Mouse (Mus musculus): ENCODE measurements around the gene Hoxd9. TPM values are rescaled to one million over a fixed set of nuclear protein-coding genes. Genes with fewer than 3 reads are reported as not detected.

Hoxd9 gene
- total and polyA plus RNA-seq, 3 experiments = not detected

DNA sequence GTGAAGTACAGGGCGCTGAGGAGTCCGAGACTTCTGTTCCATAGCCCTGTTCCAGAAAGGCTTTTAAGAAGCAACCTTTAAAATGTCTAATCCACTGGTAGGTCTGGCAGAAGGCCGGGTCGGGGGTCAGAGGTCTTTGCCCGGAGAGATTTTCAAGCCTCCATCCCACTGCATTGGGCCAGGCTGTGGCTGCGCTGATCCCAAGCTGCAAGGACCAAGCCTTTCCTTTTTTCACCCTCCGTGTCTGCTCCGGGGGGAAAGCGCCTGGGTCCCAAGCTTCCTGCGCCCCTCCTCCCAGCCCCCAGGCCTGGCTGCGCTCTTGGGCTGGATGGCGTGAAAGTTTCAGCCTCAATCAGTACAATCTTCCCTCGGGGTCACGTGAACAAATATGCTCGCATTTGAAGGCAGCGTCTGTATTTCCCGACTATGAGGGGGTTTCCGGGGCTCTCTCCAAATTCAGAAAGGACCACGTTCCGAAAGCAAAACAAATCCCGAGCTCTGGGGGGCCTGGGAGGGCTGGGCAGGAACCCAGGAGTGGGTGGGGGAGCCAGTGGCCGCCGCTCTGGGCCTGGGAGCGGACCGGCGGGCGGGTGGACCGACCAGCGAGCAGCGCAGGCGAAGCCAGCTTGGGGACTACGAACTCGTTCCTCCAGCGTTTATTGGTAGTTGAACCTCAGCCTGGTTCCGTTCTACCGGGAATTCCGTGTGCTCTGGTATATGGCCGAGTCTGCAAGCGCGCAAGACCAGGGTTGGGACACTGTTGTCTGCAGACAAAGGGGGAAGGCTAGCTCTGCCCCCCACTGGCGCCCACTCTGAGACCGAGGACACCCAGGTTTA lies 38.5 kb downstream of the Hoxd9 start:
- Histone ChIP-seq H3K27ac (ENCODE audit: control insufficient read depth, low read depth, low read length) (no peak overlapping the region), H3K27me3 (ENCODE audit: control insufficient read depth in 1 of 2, insufficient read depth in 2 of 2, low read length in 2 of 2) (no peaks in the 10 kb centered on the region; a peak in 1 of 4 replicates), H3K79me2 (ENCODE audit: control insufficient read depth, insufficient read depth, low read length, poor library complexity) (no peaks in the 10 kb centered on the region), H3K9ac (ENCODE audit: control insufficient read depth, low read depth, low read length, poor library complexity, severe bottlenecking) (no peak overlapping the region), H3K4me3 (ENCODE audit: control insufficient read depth in 1 of 2, insufficient read depth in 1 of 2, low read depth in 2 of 2, low read length in 2 of 2) (no peak overlapping the region), H3K36me3 (ENCODE audit: control insufficient read depth in 1 of 2, insufficient read depth in 2 of 2, low read length in 2 of 2) (no peaks in the 10 kb centered on the region), H3K9me3 (replicated peaks; ENCODE audit: insufficient read depth, low read length) (no peaks in the 10 kb centered on the region), H3K4me1 (ENCODE audit: control insufficient read depth in 1 of 2, insufficient read depth in 2 of 2, low read length in 2 of 2) (no peaks in the 10 kb centered on the region)
- no peak for TF ChIP-seq TAL1 (IDR thresholded peaks at IDR 0.05; ENCODE audit: low read length)
- no peak for TF ChIP-seq EP300 (IDR thresholded peaks at IDR 0.05; ENCODE audit: low read depth in 1 of 2, low read length in 2 of 2)
- no peak for TF ChIP-seq ETS1 (IDR thresholded peaks at IDR 0.05; ENCODE audit: low read depth, low read length)
- TF ChIP-seq TCF12 (IDR thresholded peaks at IDR 0.05; ENCODE audit: low read depth, low read length) = no peak
- TF ChIP-seq RCOR1 (IDR thresholded peaks at IDR 0.05; ENCODE audit: low read depth, low read length) = no peak
- no peak for TF ChIP-seq GABPA (IDR thresholded peaks at IDR 0.05; ENCODE audit: low read depth, low read length)
- no peak for TF ChIP-seq ZC3H11A (IDR thresholded peaks at IDR 0.05; ENCODE audit: low read depth, low read length)
- TF ChIP-seq POLR2A (IDR thresholded peaks at IDR 0.05; ENCODE audit: control insufficient read depth in 1 of 2, insufficient read depth in 1 of 2, low read depth in 1 of 2, low read length in 2 of 2, poor library complexity in 1 of 2) = no peak
- TF ChIP-seq USF1 (IDR thresholded peaks at IDR 0.05; ENCODE audit: low read depth, low read length) = no peak
- no peak for TF ChIP-seq MYB (IDR thresholded peaks at IDR 0.05; ENCODE audit: low read depth, low read length)
- TF ChIP-seq JUND (IDR thresholded peaks at IDR 0.05; ENCODE audit: low read depth, low read length) = no peak
- no peak for TF ChIP-seq MEF2A (IDR thresholded peaks at IDR 0.05; ENCODE audit: extremely low read depth, insufficient replicate concordance, low read depth, low read length, poor library complexity, severe bottlenecking)
- DNase-seq (ENCODE audit: low read depth, low spot score) = no peak

- Histone ChIP-seq H3K36me3 (ENCODE audit: control insufficient read depth in 1 of 2, insufficient read depth in 2 of 2, low read length in 2 of 2) (no peaks in the 10 kb centered on the region), H3K79me2 (ENCODE audit: control insufficient read depth, insufficient read depth, low read length, poor library complexity) (no peaks in the 10 kb centered on the region), H3K4me3 (ENCODE audit: control insufficient read depth in 1 of 2, insufficient read depth in 1 of 2, low read depth in 2 of 2, low read length in 2 of 2) (no peak overlapping the region), H3K27ac (ENCODE audit: control insufficient read depth, low read depth, low read length) (no peak overlapping the region), H3K27me3 (ENCODE audit: control insufficient read depth in 1 of 2, insufficient read depth in 2 of 2, low read length in 2 of 2) (peaks cover 0 to 2% of the 10 kb centered on the region in 2 experiments; a peak in 2 of 4 replicates), H3K9me3 (replicated peaks; ENCODE audit: insufficient read depth, low read length) (no peaks in the 10 kb centered on the region), H3K9ac (ENCODE audit: control insufficient read depth, low read depth, low read length, poor library complexity, severe bottlenecking) (no peak overlapping the region), H3K4me1 (ENCODE audit: control insufficient read depth in 1 of 2, insufficient read depth in 2 of 2, low read length in 2 of 2) (no peaks in the 10 kb centered on the region)
- DNase-seq (ENCODE audit: low read depth, low spot score) = no peak
- no peak for TF ChIP-seq MYC (IDR thresholded peaks at IDR 0.05; ENCODE audit: low read depth, low read length)
- TF ChIP-seq POLR2A (IDR thresholded peaks at IDR 0.05; ENCODE audit: control insufficient read depth in 1 of 2, insufficient read depth in 1 of 2, low read depth in 1 of 2, low read length in 2 of 2, poor library complexity in 1 of 2) = no peak
- TF ChIP-seq SIN3A (IDR thresholded peaks at IDR 0.05; ENCODE audit: low read length) = no peak
- no peak for TF ChIP-seq POLR2AphosphoS5 (IDR thresholded peaks at IDR 0.05; ENCODE audit: borderline replicate concordance, low read depth, low read length)
- TF ChIP-seq KAT2A (conservative IDR thresholded peaks at IDR 0.05; ENCODE audit: low read depth, low read length) = no peak
- no peak for TF ChIP-seq MYB (IDR thresholded peaks at IDR 0.05; ENCODE audit: low read depth, low read length)
- no peak for TF ChIP-seq MAX (IDR thresholded peaks at IDR 0.05; ENCODE audit: low read length)
- no peak for TF ChIP-seq NRF1 (IDR thresholded peaks at IDR 0.05; ENCODE audit: insufficient read depth, low read depth, low read length, poor library complexity, severe bottlenecking)
- no peak for TF ChIP-seq ZKSCAN1 (IDR thresholded peaks at IDR 0.05; ENCODE audit: low read depth, low read length)
- no peak for TF ChIP-seq JUND (IDR thresholded peaks at IDR 0.05; ENCODE audit: low read depth, low read length)
Observed at GRCm38 (mm10) chr2:74736688-74737577, 39.4 kb downstream of the Hoxd9 start.
